11 mouse cellular contexts compared by ENCODE assay signal in the genomic region with DNA sequence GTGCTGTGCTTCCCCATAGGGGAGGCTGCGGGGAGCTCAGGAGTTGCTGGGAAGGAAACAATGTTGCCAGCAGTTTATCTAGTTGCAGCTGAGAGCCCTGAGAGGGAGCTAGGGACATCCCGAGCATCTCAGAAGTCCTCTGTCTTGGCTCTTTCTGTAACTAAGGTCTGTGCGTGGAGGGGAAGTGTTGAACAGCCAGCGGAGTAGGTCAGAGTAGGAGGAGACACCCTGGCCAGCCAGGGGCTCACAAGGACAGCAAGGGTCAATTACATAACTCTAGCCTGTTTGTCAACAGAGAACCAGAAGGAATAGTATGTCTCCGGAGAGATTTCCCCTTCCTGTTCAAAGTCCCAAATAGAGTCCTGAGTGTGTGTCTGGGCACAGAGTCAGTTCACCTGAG. TPM values are rescaled to one million over a fixed set of nuclear protein-coding genes. Genes with fewer than 3 reads are reported as not detected.
DNase-seq lines count a peak whose midpoint lies in the region; ATAC-seq and TF ChIP-seq lines count a peak whose summit lies in the region.
"Had no signal": no experiment of that assay in that cellular context is flagged by ENCODE, and none has a peak within 500 bp of the region (broad histone marks: within the 10 kb centered on the region; RNA-seq: fewer than 3 reads in every experiment).

No protein-coding gene starts in this region.

- DNase-seq in gastrocnemius, adult 8-10 months (ENCODE audit: low spot score in 2 of 2), result peak; percentile 33 to 62
- DNase-seq in gastrocnemius, postnatal 4 days (ENCODE audit: low spot score in 2 of 2), result no peak
- no peak for DNase-seq in lung, embryonic 14.5 days
- no peak for DNase-seq in lung, adult 2 months
- DNase-seq in skeletal muscle tissue, adult 2 months (ENCODE audit: low read depth, low spot score), result peak; percentile 74
- DNase-seq: right cerebral cortex, postnatal 25 days had no signal

- H3K27ac ChIP-seq in lung, embryonic 14.5 days (ENCODE audit: low read depth), result peak overlapping the region; percentile 37; the same call in 1 of the 2 replicates
- H3K27ac ChIP-seq in heart, embryonic 13.5 days (replicated peaks), result peak overlapping the region; percentile 58
- H3K27ac ChIP-seq: hindbrain, embryonic 12.5 days; limb, embryonic 13.5 days; neural tube, embryonic 15.5 days had no signal

- 57% methylated on average over 5 of the region's 5 CpGs for WGBS in lung, embryonic 14.5 days
- 25% methylated on average over 5 of the region's 5 CpGs for WGBS in lung, adult 2 months
- 36% methylated on average over 5 of the region's 5 CpGs for WGBS in heart, embryonic 13.5 days

- no peak for TF ChIP-seq CTCF in lung, embryonic 14.5 days (IDR thresholded peaks at IDR 0.05; ENCODE audit: low read depth)
- no peak for TF ChIP-seq CTCF in lung, adult 2 months (IDR thresholded peaks at IDR 0.05; ENCODE audit: insufficient read depth, low read length)

- no peak overlapping the region for H3K4me2 ChIP-seq in lung, embryonic 14.5 days
- no peak overlapping the region for H3K4me2 ChIP-seq in heart, embryonic 13.5 days
- H3K4me2 ChIP-seq: hindbrain, embryonic 12.5 days; limb, embryonic 13.5 days; neural tube, embryonic 15.5 days had no signal

- H3K4me3 ChIP-seq in lung, embryonic 14.5 days (ENCODE audit: low read depth, low read length), result no peak overlapping the region
- H3K4me3 ChIP-seq in lung, adult 2 months (replicated peaks; ENCODE audit: extremely low read depth, low read depth, low read length), result no peak overlapping the region
- no peak overlapping the region for H3K4me3 ChIP-seq in heart, embryonic 13.5 days
- H3K4me3 ChIP-seq: hindbrain, embryonic 12.5 days; limb, embryonic 13.5 days; neural tube, embryonic 15.5 days had no signal

- no peaks in the 10 kb centered on the region for H3K9me3 ChIP-seq in lung, embryonic 14.5 days (ENCODE audit: low read depth, low read length)
- no peaks in the 10 kb centered on the region for H3K9me3 ChIP-seq in heart, embryonic 13.5 days
- H3K9me3 ChIP-seq: hindbrain, embryonic 12.5 days; limb, embryonic 13.5 days; neural tube, embryonic 15.5 days had no signal

- no peak for ATAC-seq in lung, embryonic 14.5 days (ENCODE audit: insufficient read depth)
- ATAC-seq in heart, embryonic 13.5 days (ENCODE audit: extremely low read depth, insufficient number of reproducible peaks, low FRiP score, low TSS enrichment), result no peak
- no peak for ATAC-seq in erythroid progenitor cell, adult 5-6 weeks (replicated peaks; ENCODE audit: low FRiP score, poor library complexity, severe bottlenecking)

- no peaks in the 10 kb centered on the region for H3K27me3 ChIP-seq in lung, embryonic 14.5 days (ENCODE audit: insufficient read depth, low read length)
- H3K27me3 ChIP-seq in heart, embryonic 13.5 days (replicated peaks), result no peaks in the 10 kb centered on the region
- H3K27me3 ChIP-seq: hindbrain, embryonic 12.5 days; limb, embryonic 13.5 days; neural tube, embryonic 15.5 days had no signal

- H3K4me1 ChIP-seq in lung, embryonic 14.5 days (ENCODE audit: insufficient read depth), result peaks cover 30% of the 10 kb centered on the region
- peaks cover 12% of the 10 kb centered on the region for H3K4me1 ChIP-seq in lung, adult 2 months (ENCODE audit: control insufficient read depth, insufficient read depth, low read length)
- peaks cover 92% of the 10 kb centered on the region for H3K4me1 ChIP-seq in heart, embryonic 13.5 days

- no peak for TF ChIP-seq POLR2A in lung, adult 2 months (IDR thresholded peaks at IDR 0.05; ENCODE audit: borderline replicate concordance, extremely low read depth, low read depth, low read length)

- no peaks in the 10 kb centered on the region for H3K36me3 ChIP-seq in lung, embryonic 14.5 days (ENCODE audit: insufficient read depth)
- peaks cover 3% of the 10 kb centered on the region for H3K36me3 ChIP-seq in heart, embryonic 13.5 days
- H3K36me3 ChIP-seq: hindbrain, embryonic 12.5 days; neural tube, embryonic 15.5 days had no signal

- no peak overlapping the region for H3K9ac ChIP-seq in lung, embryonic 14.5 days
- peak overlapping the region; percentile 50 for H3K9ac ChIP-seq in heart, embryonic 13.5 days
- H3K9ac ChIP-seq: hindbrain, embryonic 12.5 days; limb, embryonic 13.5 days; neural tube, embryonic 15.5 days had no signal

RNA-seq across cellular contexts. Expression of a gene that starts 34.7 kb away (rescaled TPM):
- 1 to 10 TPM; 6.1 to 7.2 (median 6.5) TPM for total RNA-seq in gastrocnemius, adult 8-10 months (2022)
- 10 to 100 TPM; 13.4 to 13.5 TPM for total RNA-seq in gastrocnemius, postnatal 4 days (2021)
- 69.9 and 71.1 TPM in 2 replicates for polyA plus RNA-seq in lung, embryonic 14.5 days (2014; fragmentation: Nextera tagmentation; extraction: Ambion mirVana)
- polyA plus RNA-seq in lung, adult 2 months (2012; rRNA removed), result 4.5 and 4.7 TPM in 2 replicates
- 32.9 and 33.4 TPM in 2 replicates for polyA plus RNA-seq in heart, embryonic 13.5 days (2015; fragmentation: Nextera tagmentation; extraction: Ambion mirVana)
- 5.4 TPM in 2 replicates for total RNA-seq in erythroid progenitor cell, adult 5-6 weeks (2015; ENCODE audit: low replicate concordance)
- total RNA-seq in erythroid progenitor cell, adult 5-6 weeks (2017; ENCODE audit: low replicate concordance), result 8.5 and 9.2 TPM in 2 replicates

Comparison
In these comparisons a context has a peak if more than half of its experiments do, and no peak if none do; other contexts are left out.
1. DNase-seq: peak in gastrocnemius, adult 8-10 months (2 of 2) and skeletal muscle tissue, adult 2 months (single experiment); none in gastrocnemius, postnatal 4 days (0 of 2), lung, embryonic 14.5 days (single experiment) and lung, adult 2 months (single experiment).